Mouse (Mus musculus): Measurements from ENCODE around the gene Akna. TPM values are rescaled to one million over a fixed set of nuclear protein-coding genes. Genes with fewer than 3 reads are reported as not detected.

Akna gene
- polyA plus RNA-seq, 1 experiment from 2014 or later: 16.8 TPM

- H3K4me1 ChIP-seq: no peaks in the 10 kb centered on the region
- H3K27ac ChIP-seq (replicated peaks): no peak overlapping the region
- no peak overlapping the region for H3K4me3 ChIP-seq
- H3K27me3 ChIP-seq: no peaks in the 10 kb centered on the region
- no peak overlapping the region for H3K9ac ChIP-seq (replicated peaks)
- WGBS: 72% methylated on average over 7 of the region's 7 CpGs
- no peaks in the 10 kb centered on the region for H3K9me3 ChIP-seq
- no peak overlapping the region for H3K4me2 ChIP-seq (replicated peaks)
- no peak for ATAC-seq (ENCODE audit: low FRiP score, low read depth)
- peaks cover 98% of the 10 kb centered on the region for H3K36me3 ChIP-seq
Observed at GRCm38 (mm10) chr4:63377483-63377882, 25.7 kb downstream of the Akna start.

GRCm38 (mm10) chr4:63375367-63375766, 27.8 kb downstream of the Akna start:
- Histone ChIP-seq H3K4me3 (no peak overlapping the region), H3K4me2 (replicated peaks) (no peak overlapping the region), H3K9ac (replicated peaks) (no peak overlapping the region), H3K4me1 (no peaks in the 10 kb centered on the region), H3K27ac (replicated peaks) (no peak overlapping the region), H3K27me3 (no peaks in the 10 kb centered on the region), H3K36me3 (peaks cover 86% of the 10 kb centered on the region), H3K9me3 (no peaks in the 10 kb centered on the region)
- 73% methylated on average over 1 of the region's 1 CpGs for WGBS
- no peak for ATAC-seq (ENCODE audit: low FRiP score, low read depth)

GRCm38 (mm10) chr4:63374331-63374730, 28.8 kb downstream of the Akna start:
- H3K4me1 ChIP-seq: no peaks in the 10 kb centered on the region
- no peaks in the 10 kb centered on the region for H3K27me3 ChIP-seq
- H3K4me3 ChIP-seq: no peak overlapping the region
- no peaks in the 10 kb centered on the region for H3K9me3 ChIP-seq
- ATAC-seq (ENCODE audit: low FRiP score, low read depth): no peak
- H3K36me3 ChIP-seq: peaks cover 85% of the 10 kb centered on the region
- 90% methylated on average over 12 of the region's 12 CpGs for WGBS
- no peak overlapping the region for H3K4me2 ChIP-seq (replicated peaks)
- H3K9ac ChIP-seq (replicated peaks): no peak overlapping the region
- no peak overlapping the region for H3K27ac ChIP-seq (replicated peaks)

GRCm38 (mm10) chr4:63373404-63373803, 29.8 kb downstream of the Akna start:
- peaks cover 83% of the 10 kb centered on the region for H3K36me3 ChIP-seq

GRCm38 (mm10) chr4:63371890-63372289, 31.3 kb downstream of the Akna start:
- ATAC-seq (ENCODE audit: low FRiP score, low read depth): no peak
- Histone ChIP-seq H3K9ac (replicated peaks) (no peak overlapping the region), H3K27ac (replicated peaks) (no peak overlapping the region), H3K36me3 (peaks cover 81% of the 10 kb centered on the region), H3K27me3 (no peaks in the 10 kb centered on the region), H3K9me3 (no peaks in the 10 kb centered on the region), H3K4me1 (no peaks in the 10 kb centered on the region), H3K4me3 (no peak overlapping the region), H3K4me2 (replicated peaks) (no peak overlapping the region)
- 64% methylated on average over 3 of the region's 3 CpGs for WGBS

More at GRCm38 (mm10) chr4:63373404-63373803, 29.8 kb downstream of the Akna start:
- Histone ChIP-seq H3K4me3 (no peak overlapping the region), H3K9me3 (no peaks in the 10 kb centered on the region), H3K4me2 (replicated peaks) (no peak overlapping the region), H3K27me3 (no peaks in the 10 kb centered on the region), H3K4me1 (no peaks in the 10 kb centered on the region), H3K27ac (replicated peaks) (no peak overlapping the region), H3K9ac (replicated peaks) (no peak overlapping the region)
- ATAC-seq (ENCODE audit: low FRiP score, low read depth): no peak
- WGBS: 92% methylated on average over 8 of the region's 8 CpGs

GRCm38 (mm10) chr4:63370897-63371296, 32.3 kb downstream of the Akna start:
- Histone ChIP-seq H3K9ac (replicated peaks) (no peak overlapping the region), H3K4me3 (no peak overlapping the region), H3K4me1 (no peaks in the 10 kb centered on the region), H3K36me3 (peaks cover 71% of the 10 kb centered on the region), H3K4me2 (replicated peaks) (no peak overlapping the region), H3K9me3 (no peaks in the 10 kb centered on the region), H3K27me3 (no peaks in the 10 kb centered on the region), H3K27ac (replicated peaks) (no peak overlapping the region)
- ATAC-seq (ENCODE audit: low FRiP score, low read depth): no peak
- 37% methylated on average over 7 of the region's 7 CpGs for WGBS

- Histone ChIP-seq H3K36me3 (peaks cover 48% of the 10 kb centered on the region), H3K4me1 (no peaks in the 10 kb centered on the region), H3K4me2 (replicated peaks) (no peak overlapping the region), H3K9ac (replicated peaks) (no peak overlapping the region), H3K9me3 (no peaks in the 10 kb centered on the region), H3K27ac (replicated peaks) (no peak overlapping the region), H3K4me3 (no peak overlapping the region), H3K27me3 (no peaks in the 10 kb centered on the region)
- ATAC-seq (ENCODE audit: low FRiP score, low read depth): peak; percentile 73
- WGBS: 11% methylated on average over 4 of the region's 4 CpGs
Observed at GRCm38 (mm10) chr4:63368577-63368976, 34.6 kb downstream of the Akna start.

- Histone ChIP-seq H3K9me3 (no peaks in the 10 kb centered on the region), H3K27ac (replicated peaks) (no peak within 1 kb of the TSS), H3K4me2 (replicated peaks) (no peak within 1 kb of the TSS), H3K4me3 (no peak within 1 kb of the TSS), H3K4me1 (no peaks in the 10 kb centered on the region), H3K36me3 (0 out of 2 replicates have a peak, but pooled peaks cover under 1% of the 10 kb centered on the region), H3K27me3 (no peaks in the 10 kb centered on the region), H3K9ac (replicated peaks) (no peak within 1 kb of the TSS)
- ATAC-seq (ENCODE audit: low FRiP score, low read depth): no peak
- 90% methylated on average over 5 of the region's 5 CpGs for WGBS
Observed at GRCm38 (mm10) chr4:63362150-63362549, 41.0 kb downstream of the Akna start, which contains the start of gene Orm2. Gene Orm2 (plus strand): TSS chr4:63362449.

- Histone ChIP-seq H3K4me2 (replicated peaks) (no peak overlapping the region), H3K36me3 (no peaks in the 10 kb centered on the region), H3K9ac (replicated peaks) (no peak overlapping the region), H3K9me3 (no peaks in the 10 kb centered on the region), H3K27me3 (no peaks in the 10 kb centered on the region), H3K4me3 (no peak overlapping the region), H3K27ac (replicated peaks) (no peak overlapping the region), H3K4me1 (no peaks in the 10 kb centered on the region)
- ATAC-seq (ENCODE audit: low FRiP score, low read depth): no peak
- WGBS: 77% methylated on average over 6 of the region's 6 CpGs
Observed at GRCm38 (mm10) chr4:63359861-63360260, 43.3 kb downstream of the Akna start.

GRCm38 (mm10) chr4:63356981-63357570, 46.1 kb downstream of the Akna start:
- Histone ChIP-seq H3K27me3 (no peaks in the 10 kb centered on the region), H3K4me3 (no peak overlapping the region), H3K9me3 (no peaks in the 10 kb centered on the region), H3K9ac (replicated peaks) (no peak overlapping the region), H3K27ac (replicated peaks) (no peak overlapping the region), H3K4me2 (replicated peaks) (no peak overlapping the region), H3K4me1 (no peaks in the 10 kb centered on the region), H3K36me3 (no peaks in the 10 kb centered on the region)
- ATAC-seq (ENCODE audit: low FRiP score, low read depth): no peak
- WGBS: 63% methylated on average over 2 of the region's 2 CpGs

- H3K4me2 ChIP-seq (replicated peaks): no peak within 1 kb of the TSS
- no peak within 1 kb of the TSS for H3K4me3 ChIP-seq
- H3K4me1 ChIP-seq: no peaks in the 10 kb centered on the region
- 83% methylated on average over 4 of the region's 4 CpGs for WGBS
- H3K9me3 ChIP-seq: no peaks in the 10 kb centered on the region
- no peak within 1 kb of the TSS for H3K9ac ChIP-seq (replicated peaks)
- no peak for ATAC-seq (ENCODE audit: low FRiP score, low read depth)
- H3K36me3 ChIP-seq: no peaks in the 10 kb centered on the region
- H3K27ac ChIP-seq (replicated peaks): no peak within 1 kb of the TSS
- H3K27me3 ChIP-seq: no peaks in the 10 kb centered on the region
Observed at GRCm38 (mm10) chr4:63355877-63356665, 47.1 kb downstream of the Akna start, which contains the start of gene Orm3. Gene Orm3 (plus strand): TSS chr4:63356162.

GRCm38 (mm10) chr4:63348524-63348923, 54.6 kb downstream of the Akna start:
- Histone ChIP-seq H3K27ac (replicated peaks) (no peak overlapping the region), H3K4me3 (no peak overlapping the region), H3K9me3 (no peaks in the 10 kb centered on the region), H3K4me1 (no peaks in the 10 kb centered on the region), H3K9ac (replicated peaks) (no peak overlapping the region), H3K36me3 (no peaks in the 10 kb centered on the region), H3K4me2 (replicated peaks) (no peak overlapping the region), H3K27me3 (no peaks in the 10 kb centered on the region)
- ATAC-seq (ENCODE audit: low FRiP score, low read depth): no peak
- 71% methylated on average over 6 of the region's 6 CpGs for WGBS

All from midbrain, embryonic 12.5 days (tissue).